Mouse (Mus musculus): ENCODE data around the gene Rasgrp3.

Rasgrp3 gene

DNA sequence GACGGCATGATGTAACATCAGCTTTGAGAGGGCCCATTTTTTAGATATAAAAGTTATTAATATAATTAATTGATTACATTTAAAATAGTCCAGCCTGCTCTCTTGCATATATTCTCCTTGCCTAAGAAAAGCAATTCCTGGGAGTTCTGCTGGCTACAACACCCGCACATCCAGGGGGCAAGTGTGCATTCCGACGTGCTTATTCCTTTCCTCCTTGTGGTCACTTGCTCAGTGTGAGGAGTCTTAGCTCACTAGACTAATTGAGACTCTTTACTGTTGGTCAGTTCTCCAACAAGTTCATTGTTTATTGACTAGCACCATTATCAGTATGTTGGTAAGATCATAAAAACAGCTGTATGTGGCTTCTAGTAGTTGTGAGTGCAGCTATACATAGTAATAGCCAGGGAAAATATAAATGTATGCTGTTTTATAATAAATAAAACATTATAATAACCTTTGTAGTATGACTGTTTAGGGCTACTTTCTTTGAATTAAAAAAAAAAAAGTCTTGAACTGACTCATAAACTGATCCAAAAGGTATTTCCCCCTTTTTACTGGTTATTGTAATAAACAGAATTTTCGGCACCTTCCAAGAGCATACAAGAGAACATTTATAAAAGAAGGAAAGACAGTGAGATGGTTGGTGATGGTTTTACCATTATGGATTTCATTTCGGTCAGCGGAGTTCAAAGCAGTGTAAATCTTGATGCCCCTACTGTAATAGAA, 35.4 kb downstream of the Rasgrp3 start:
- TF ChIP-seq NANOG (IDR thresholded peaks at IDR 0.05; ENCODE audit: borderline replicate concordance, low read length) (no peak), POU5F1 (IDR thresholded peaks at IDR 0.05; ENCODE audit: borderline replicate concordance, low read length) (no peak), CTCF (conservative IDR thresholded peaks at IDR 0.05; ENCODE audit: low read length) (no peak)
- Histone ChIP-seq H3K4me1 (replicated peaks; ENCODE audit: low read depth, low read length) (no peaks in the 10 kb centered on the region), H3K9me3 (ENCODE audit: low read length) (no peaks in the 10 kb centered on the region), H3K27me3 (ENCODE audit: insufficient read depth, low read length) (no peaks in the 10 kb centered on the region), H3K36me3 (ENCODE audit: insufficient read depth, low read length) (no peaks in the 10 kb centered on the region), H3K4me3 (replicated peaks; ENCODE audit: low read length) (no peak overlapping the region)

GRCm38 (mm10) chr17:75471644-75472253, 36.1 kb downstream of the Rasgrp3 start:
- Histone ChIP-seq H3K4me1 (replicated peaks; ENCODE audit: low read depth, low read length) (no peaks in the 10 kb centered on the region), H3K27me3 (ENCODE audit: insufficient read depth, low read length) (no peaks in the 10 kb centered on the region), H3K4me3 (replicated peaks; ENCODE audit: low read length) (no peak overlapping the region), H3K9me3 (ENCODE audit: low read length) (no peaks in the 10 kb centered on the region), H3K36me3 (ENCODE audit: insufficient read depth, low read length) (no peaks in the 10 kb centered on the region)
- TF ChIP-seq NANOG (IDR thresholded peaks at IDR 0.05; ENCODE audit: borderline replicate concordance, low read length) (no peak), POU5F1 (IDR thresholded peaks at IDR 0.05; ENCODE audit: borderline replicate concordance, low read length) (no peak), CTCF (conservative IDR thresholded peaks at IDR 0.05; ENCODE audit: low read length) (no peak)

GRCm38 (mm10) chr17:75472379-75472778, 36.7 kb downstream of the Rasgrp3 start:
- Histone ChIP-seq H3K4me3 (replicated peaks; ENCODE audit: low read length) (no peak overlapping the region), H3K9me3 (ENCODE audit: low read length) (no peaks in the 10 kb centered on the region), H3K27me3 (ENCODE audit: insufficient read depth, low read length) (no peaks in the 10 kb centered on the region), H3K4me1 (replicated peaks; ENCODE audit: low read depth, low read length) (no peaks in the 10 kb centered on the region), H3K36me3 (ENCODE audit: insufficient read depth, low read length) (no peaks in the 10 kb centered on the region)
- no peak for TF ChIP-seq CTCF (conservative IDR thresholded peaks at IDR 0.05; ENCODE audit: low read length)
- no peak for TF ChIP-seq POU5F1 (IDR thresholded peaks at IDR 0.05; ENCODE audit: borderline replicate concordance, low read length)
- no peak for TF ChIP-seq NANOG (IDR thresholded peaks at IDR 0.05; ENCODE audit: borderline replicate concordance, low read length)

- H3K4me1 ChIP-seq (replicated peaks; ENCODE audit: low read depth, low read length) = no peaks in the 10 kb centered on the region
- H3K4me3 ChIP-seq (replicated peaks; ENCODE audit: low read length) = no peak overlapping the region
- H3K9me3 ChIP-seq (ENCODE audit: low read length) = no peaks in the 10 kb centered on the region
- no peak for TF ChIP-seq POU5F1 (IDR thresholded peaks at IDR 0.05; ENCODE audit: borderline replicate concordance, low read length)
- no peak for TF ChIP-seq CTCF (conservative IDR thresholded peaks at IDR 0.05; ENCODE audit: low read length)
- TF ChIP-seq NANOG (IDR thresholded peaks at IDR 0.05; ENCODE audit: borderline replicate concordance, low read length) = no peak
- no peaks in the 10 kb centered on the region for H3K27me3 ChIP-seq (ENCODE audit: insufficient read depth, low read length)
- H3K36me3 ChIP-seq (ENCODE audit: insufficient read depth, low read length) = no peaks in the 10 kb centered on the region
Observed at GRCm38 (mm10) chr17:75475985-75476384, 40.3 kb downstream of the Rasgrp3 start.

DNA sequence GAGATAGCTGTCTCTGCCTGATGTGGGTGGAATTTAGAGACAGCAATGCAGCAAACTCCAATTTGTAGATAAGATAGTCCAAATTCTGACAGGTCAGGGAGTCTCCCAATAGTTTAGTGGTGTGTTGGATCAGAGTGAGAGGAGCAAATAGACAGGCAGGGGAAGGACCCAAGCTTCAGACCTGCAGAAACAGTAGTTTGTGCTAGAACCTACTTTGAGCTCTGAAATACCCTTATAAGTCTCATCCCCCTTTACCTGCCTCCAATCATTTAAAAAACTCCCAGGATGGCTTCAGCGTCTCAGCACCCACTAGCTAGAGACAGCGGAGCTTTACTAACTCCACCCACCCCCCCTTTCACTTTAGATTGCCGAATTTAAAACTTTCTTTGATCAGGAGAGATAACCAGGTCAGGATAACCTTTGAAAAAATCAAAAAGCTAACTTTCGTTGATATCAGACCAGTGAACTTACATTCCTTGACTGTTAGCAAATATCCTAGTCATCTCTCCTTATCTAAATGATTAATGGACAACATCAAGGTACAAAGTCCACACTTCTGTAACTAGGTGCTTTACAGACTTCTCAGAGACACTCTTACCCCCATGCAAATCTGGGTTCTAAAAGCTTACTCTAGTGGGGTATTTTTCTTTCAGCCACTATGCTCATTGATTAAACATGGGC, 41.2 kb downstream of the Rasgrp3 start:
- TF ChIP-seq NANOG (IDR thresholded peaks at IDR 0.05; ENCODE audit: borderline replicate concordance, low read length) (no peak), CTCF (conservative IDR thresholded peaks at IDR 0.05; ENCODE audit: low read length) (no peak), POU5F1 (IDR thresholded peaks at IDR 0.05; ENCODE audit: borderline replicate concordance, low read length) (no peak)
- Histone ChIP-seq H3K4me3 (replicated peaks; ENCODE audit: low read length) (no peak overlapping the region), H3K27me3 (ENCODE audit: insufficient read depth, low read length) (no peaks in the 10 kb centered on the region), H3K4me1 (replicated peaks; ENCODE audit: low read depth, low read length) (no peaks in the 10 kb centered on the region), H3K9me3 (ENCODE audit: low read length) (no peaks in the 10 kb centered on the region), H3K36me3 (ENCODE audit: insufficient read depth, low read length) (no peaks in the 10 kb centered on the region)

GRCm38 (mm10) chr17:75477655-75478054, 42.0 kb downstream of the Rasgrp3 start:
- no peaks in the 10 kb centered on the region for H3K36me3 ChIP-seq (ENCODE audit: insufficient read depth, low read length)
- H3K27me3 ChIP-seq (ENCODE audit: insufficient read depth, low read length) = no peaks in the 10 kb centered on the region
- no peaks in the 10 kb centered on the region for H3K9me3 ChIP-seq (ENCODE audit: low read length)
- H3K4me1 ChIP-seq (replicated peaks; ENCODE audit: low read depth, low read length) = no peaks in the 10 kb centered on the region
- no peak for TF ChIP-seq NANOG (IDR thresholded peaks at IDR 0.05; ENCODE audit: borderline replicate concordance, low read length)
- TF ChIP-seq POU5F1 (IDR thresholded peaks at IDR 0.05; ENCODE audit: borderline replicate concordance, low read length) = no peak
- no peak for TF ChIP-seq CTCF (conservative IDR thresholded peaks at IDR 0.05; ENCODE audit: low read length)
- no peak overlapping the region for H3K4me3 ChIP-seq (replicated peaks; ENCODE audit: low read length)

DNA sequence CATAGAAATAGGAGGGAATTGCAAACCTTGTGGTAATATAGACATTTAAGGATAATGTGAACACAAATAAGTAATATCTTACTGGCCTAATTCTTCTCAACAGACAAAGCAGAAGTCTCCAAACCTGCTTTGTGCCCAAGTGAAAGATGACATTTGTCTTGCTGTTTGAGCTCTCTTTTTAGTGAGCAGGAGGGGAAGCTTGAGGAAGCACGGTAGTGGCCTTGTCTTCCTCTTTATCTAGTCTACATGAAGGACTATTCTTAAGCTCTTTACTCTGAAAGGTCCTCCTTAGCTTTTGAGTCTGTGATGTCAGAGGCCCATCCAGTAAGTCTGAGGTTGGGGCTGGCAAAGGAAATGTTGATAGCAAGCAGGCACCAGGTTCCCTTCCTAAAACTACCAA, 43.1 kb downstream of the Rasgrp3 start:
- no peak for TF ChIP-seq CTCF (conservative IDR thresholded peaks at IDR 0.05; ENCODE audit: low read length)
- no peak for TF ChIP-seq POU5F1 (IDR thresholded peaks at IDR 0.05; ENCODE audit: borderline replicate concordance, low read length)
- no peak for TF ChIP-seq NANOG (IDR thresholded peaks at IDR 0.05; ENCODE audit: borderline replicate concordance, low read length)
- Histone ChIP-seq H3K9me3 (ENCODE audit: low read length) (no peaks in the 10 kb centered on the region), H3K27me3 (ENCODE audit: insufficient read depth, low read length) (no peaks in the 10 kb centered on the region), H3K4me1 (replicated peaks; ENCODE audit: low read depth, low read length) (no peaks in the 10 kb centered on the region), H3K36me3 (ENCODE audit: insufficient read depth, low read length) (no peaks in the 10 kb centered on the region), H3K4me3 (replicated peaks; ENCODE audit: low read length) (no peak overlapping the region)

DNA sequence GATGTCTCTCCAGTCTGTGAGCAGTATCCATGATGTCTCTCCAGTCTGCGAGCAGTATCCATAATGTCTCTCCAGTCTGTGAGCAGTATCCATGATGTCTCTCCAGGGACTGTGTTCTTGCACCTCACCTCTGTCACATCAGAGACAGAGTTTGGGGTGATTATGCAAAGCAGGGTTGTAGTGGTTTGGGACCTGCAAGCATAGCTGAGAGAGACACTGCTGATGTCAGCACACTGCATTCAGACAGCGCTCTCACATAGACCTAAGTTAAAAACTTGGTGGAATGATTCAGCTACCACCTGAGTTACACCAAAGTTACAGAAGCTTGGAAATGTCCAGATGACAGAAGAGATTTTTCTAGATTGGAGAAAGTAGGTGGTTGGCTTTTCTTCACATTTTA, 44.0 kb downstream of the Rasgrp3 start:
- TF ChIP-seq POU5F1 (IDR thresholded peaks at IDR 0.05; ENCODE audit: borderline replicate concordance, low read length) (no peak), CTCF (conservative IDR thresholded peaks at IDR 0.05; ENCODE audit: low read length) (no peak), NANOG (IDR thresholded peaks at IDR 0.05; ENCODE audit: borderline replicate concordance, low read length) (no peak)
- H3K36me3 ChIP-seq (ENCODE audit: insufficient read depth, low read length) = no peaks in the 10 kb centered on the region
- no peaks in the 10 kb centered on the region for H3K27me3 ChIP-seq (ENCODE audit: insufficient read depth, low read length)
- H3K4me1 ChIP-seq (replicated peaks; ENCODE audit: low read depth, low read length) = no peaks in the 10 kb centered on the region
- no peaks in the 10 kb centered on the region for H3K9me3 ChIP-seq (ENCODE audit: low read length)
- no peak overlapping the region for H3K4me3 ChIP-seq (replicated peaks; ENCODE audit: low read length)
